Mouse (Mus musculus) liver, embryonic 14.5 days (tissue): ENCODE measurements around the gene Pop7. TPM values are rescaled to one million over a fixed set of nuclear protein-coding genes. Genes with fewer than 3 reads are reported as not detected.
A peak's percentile ranks its signal among the peaks of the same experiment; 100 is the strongest.

ENCODE experiments used
- ATAC-seq: fragments of 200-750 bp; cut with Nextera tagmentation; 2 replicates; pipeline ENCODE4 v1.8.0; 2017; ENCODE audit warnings: moderate number of reproducible peaks, mild to moderate bottlenecking, moderate library complexity; ENCODE audit not compliant: insufficient read depth
- DNase-seq, 3 experiments: peaks; one replicate each; pipeline ENCODE4 v3.0.0-alpha.2; 2012 to 2013; ENCODE audit warnings: low read depth in 3 of 3, low spot score in 3 of 3
- H3K27ac ChIP-seq: fragments of 300-500 bp; sonication (generic); 2 replicates; pipeline ENCODE4 v1.5.1; 2014; ENCODE audit warnings: moderate library complexity, mild to moderate bottlenecking, control low read depth, inconsistent platforms
- H3K27me3 ChIP-seq: fragments of 300-500 bp; sonication (generic); 2 replicates; pipeline ENCODE4 v1.6.1; 2014; ENCODE audit warnings: mild to moderate bottlenecking, low read length, moderate library complexity; ENCODE audit not compliant: control insufficient read depth, insufficient read depth
- H3K36me3 ChIP-seq: fragments of 300-500 bp; sonication (generic); replicated peaks from 2 replicates; pipeline ENCODE4 v1.6.1; 2014; ENCODE audit warnings: low read depth; ENCODE audit not compliant: control insufficient read depth, insufficient read depth
- H3K4me1 ChIP-seq, 2 experiments: fragments of 200-500 bp in 1 of 2; fragments of 300-500 bp in 1 of 2; sonication (generic) in 1 of 2; replicated peaks; 2 replicates each; pipeline ENCODE4 v1.6.1; 2012 to 2014; ENCODE audit warnings: antibody characterized with exemption in 1 of 2, inconsistent platforms in 1 of 2, low read length in 1 of 2; ENCODE audit not compliant: control insufficient read depth in 2 of 2, insufficient read depth in 2 of 2
- H3K4me2 ChIP-seq: fragments of 300-500 bp; sonication (generic); 2 replicates; pipeline ENCODE4 v1.6.1; 2014; ENCODE audit warnings: low read depth, mild to moderate bottlenecking, control low read depth, moderate library complexity
- H3K4me3 ChIP-seq, 2 experiments: fragments of 200-500 bp in 1 of 2; fragments of 300-500 bp in 1 of 2; sonication (generic) in 1 of 2; 2 replicates each; pipeline ENCODE4 v1.5.1; 2012 to 2014; ENCODE audit warnings: low read depth in 2 of 2, low read length in 2 of 2, mild to moderate bottlenecking in 2 of 2, control low read depth in 1 of 2, inconsistent platforms in 1 of 2, moderate library complexity in 1 of 2; ENCODE audit not compliant: insufficient read depth in 1 of 2
- H3K9ac ChIP-seq: fragments of 300-500 bp; sonication (generic); replicated peaks from 2 replicates; pipeline ENCODE4 v1.6.1; 2014; ENCODE audit warnings: mild to moderate bottlenecking, control low read depth, moderate library complexity
- H3K9me3 ChIP-seq: fragments of 300-500 bp; sonication (generic); 2 replicates; pipeline ENCODE4 v1.6.1; 2016; ENCODE audit warnings: low read length, mixed read lengths; ENCODE audit not compliant: control insufficient read depth
- CTCF ChIP-seq: IDR thresholded peaks from 2 replicates; pipeline ENCODE4 v1.5.1; 2016; ENCODE audit warnings: antibody characterized with exemption, low read depth, control low read depth
- EP300 ChIP-seq: IDR thresholded peaks from 2 replicates; pipeline ENCODE4 v1.6.1; 2016; ENCODE audit warnings: antibody characterized with exemption, low read depth
- WGBS: fragments of 180-500 bp; shearing (Covaris S2); extraction: QIAGEN DNeasy Blood & Tissue Kit; methylation state at CpG from one replicate; pipeline ENCODE4 v1.1.7; 2014; ENCODE audit not compliant: insufficient replicate concordance; 5-methylcytosine and 5-hydroxymethylcytosine counted together
- polyA plus RNA-seq, 2 experiments: library from polyadenylated mRNA; depleted of rRNA in 1 of 2; stranded (reverse) in 1 of 2; unstranded in 1 of 2; fragments of >200 nt; fragmentation: Nextera tagmentation in 1 of 2; extraction: Ambion mirVana in 1 of 2; gene quantifications; 2 replicates each; pipeline versions ENCODE4 v1.2.1 to v1.2.3; 2012 to 2014

Gene Pop7
- polyA plus RNA-seq, 2 experiments = 25.3 to 36.5 TPM

DNA sequence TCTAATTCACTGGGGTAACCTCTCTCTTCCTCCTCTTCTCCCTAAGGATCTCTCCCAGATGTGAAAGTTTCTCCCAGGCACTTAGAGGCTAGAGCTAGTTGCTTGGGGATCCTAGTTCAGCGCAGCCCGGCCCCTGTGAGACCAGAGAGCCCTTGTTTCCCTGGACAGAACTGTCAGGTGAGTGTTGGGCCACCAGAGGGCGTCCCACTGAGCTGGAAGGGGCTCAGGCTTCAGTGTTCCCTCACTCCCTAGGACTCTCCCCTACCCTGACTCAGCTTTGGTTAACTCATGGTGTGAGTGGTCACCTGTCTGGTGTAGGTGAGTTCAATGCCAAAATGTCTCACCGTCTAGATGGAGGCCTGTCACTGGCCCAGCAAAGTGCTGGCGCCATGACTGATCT lies 16.1 kb upstream of the Pop7 start, which contains the start of gene Gigyf1:
Gene Gigyf1, plus strand, starts transcription at position 113 of the 400 bp plus-strand sequence.
- Histone ChIP-seq H3K9me3 (no peaks in the 10 kb centered on the region), H3K27ac (no peak within 1 kb of the TSS), H3K9ac (no peak within 1 kb of the TSS), H3K27me3 (no peaks in the 10 kb centered on the region), H3K36me3 (peaks cover 21% of the 10 kb centered on the region), H3K4me2 (no peak within 1 kb of the TSS), H3K4me1 (no peaks in the 10 kb centered on the region), H3K4me3 (no peak within 1 kb of the TSS)
- DNase-seq (no peak), ATAC-seq (no peak)
- TF ChIP-seq EP300 (no peak), CTCF (peak; percentile 83)
- WGBS = 72% methylated on average over 5 of the region's 5 CpGs

DNA sequence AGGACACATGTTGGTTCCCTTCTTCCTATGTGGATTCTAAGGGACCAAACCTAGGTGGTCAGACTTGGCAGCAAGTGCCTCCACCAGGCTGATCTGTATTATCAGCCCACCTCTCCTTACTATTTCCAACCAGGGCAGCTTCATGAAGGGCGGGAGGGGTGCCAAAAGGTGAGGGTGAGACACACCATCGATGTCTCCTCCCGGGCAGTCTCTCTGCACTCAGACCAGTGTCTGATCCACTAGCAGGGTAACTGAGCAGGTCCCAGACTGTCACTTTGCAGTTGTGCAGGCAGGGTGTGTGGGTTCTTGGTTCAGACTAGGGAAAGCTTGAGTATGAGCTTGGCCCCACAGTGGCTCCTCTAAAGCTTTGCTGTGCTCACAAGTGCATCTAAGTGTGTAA lies 12.5 kb upstream of the Pop7 start:
- Histone ChIP-seq H3K36me3 (no peaks in the 10 kb centered on the region; the same call in 1 of the 2 replicates), H3K27me3 (no peaks in the 10 kb centered on the region), H3K27ac (no peak overlapping the region), H3K9me3 (no peaks in the 10 kb centered on the region), H3K9ac (no peak overlapping the region), H3K4me2 (no peak overlapping the region), H3K4me3 (no peak overlapping the region), H3K4me1 (peaks cover 4 to 6% of the 10 kb centered on the region in 2 experiments; a peak in 3 of 4 replicates)
- no peak for DNase-seq
- 78% methylated on average over 3 of the region's 3 CpGs for WGBS
- TF ChIP-seq EP300 = no peak
- no peak for TF ChIP-seq CTCF
- ATAC-seq = no peak

GRCm38 (mm10) chr5:137513951-137514721 lies 11.8 kb upstream of the Pop7 start:
- 87% methylated on average over 12 of the region's 12 CpGs for WGBS
- H3K9me3 ChIP-seq = no peaks in the 10 kb centered on the region
- H3K4me2 ChIP-seq = no peak overlapping the region
- no peaks in the 10 kb centered on the region for H3K27me3 ChIP-seq
- no peak overlapping the region for H3K9ac ChIP-seq
- H3K4me1 ChIP-seq = peaks cover 6 to 7% of the 10 kb centered on the region in 2 experiments; a peak in 3 of 4 replicates
- H3K4me3 ChIP-seq = no peak overlapping the region
- ATAC-seq (no peak), DNase-seq (no peak)
- no peak for TF ChIP-seq EP300
- no peak for TF ChIP-seq CTCF
- H3K27ac ChIP-seq = no peak overlapping the region
- H3K36me3 ChIP-seq = no peaks in the 10 kb centered on the region; the same call in 1 of the 2 replicates

- no peak overlapping the region for H3K4me3 ChIP-seq
- TF ChIP-seq EP300 (no peak), CTCF (peak; percentile 77)
- no peak overlapping the region for H3K4me2 ChIP-seq
- no peaks in the 10 kb centered on the region for H3K27me3 ChIP-seq
- no peaks in the 10 kb centered on the region for H3K9me3 ChIP-seq
- no peaks in the 10 kb centered on the region for H3K36me3 ChIP-seq
- 75% methylated on average over 11 of the region's 11 CpGs for WGBS
- H3K27ac ChIP-seq = no peak overlapping the region
- no peak for ATAC-seq
- H3K4me1 ChIP-seq = peaks cover 6 to 7% of the 10 kb centered on the region in 2 experiments; a peak in 3 of 4 replicates
- no peak for DNase-seq
- H3K9ac ChIP-seq = no peak overlapping the region
Observed at GRCm38 (mm10) chr5:137512847-137513794, 10.8 kb upstream of the Pop7 start.
